Mouse (Mus musculus): Measurements from ENCODE around the gene Slc6a5. TPM values are rescaled to one million over a fixed set of nuclear protein-coding genes. Genes with fewer than 3 reads are reported as not detected.

Slc6a5 gene
- polyA plus RNA-seq, 1 experiment from 2014 or later = 0.08 TPM

- DNase-seq (ENCODE audit: low spot score) = peak; percentile 91
- Histone ChIP-seq H3K9ac (ENCODE audit: low read depth, low read length) (no peak overlapping the region), H3K9me3 (ENCODE audit: control insufficient read depth, low read length) (no peaks in the 10 kb centered on the region), H3K4me1 (ENCODE audit: control insufficient read depth, insufficient read depth, low read length) (no peaks in the 10 kb centered on the region), H3K27ac (replicated peaks; ENCODE audit: low read depth, low read length) (no peak overlapping the region), H3K4me2 (ENCODE audit: low read depth, low read length) (no peak overlapping the region), H3K4me3 (ENCODE audit: low read depth, low read length) (no peak overlapping the region), H3K36me3 (ENCODE audit: control insufficient read depth, insufficient read depth, low read length) (no peaks in the 10 kb centered on the region), H3K27me3 (replicated peaks; ENCODE audit: control insufficient read depth, insufficient read depth, low read length) (peaks cover 100% of the 10 kb centered on the region)
- ATAC-seq (ENCODE audit: low read depth) = no peak
- WGBS = 1% methylated on average over 16 of the region's 16 CpGs
Measured at GRCm38 (mm10) chr7:49910361-49910760, 415 bp downstream of the Slc6a5 start.

GRCm38 (mm10) chr7:49911147-49911946 is 1.4 kb downstream of the Slc6a5 start:
- ATAC-seq (ENCODE audit: low read depth) = no peak
- H3K4me3 ChIP-seq (ENCODE audit: low read depth, low read length) = no peak overlapping the region
- no peaks in the 10 kb centered on the region for H3K4me1 ChIP-seq (ENCODE audit: control insufficient read depth, insufficient read depth, low read length)
- H3K27me3 ChIP-seq (replicated peaks; ENCODE audit: control insufficient read depth, insufficient read depth, low read length) = peaks cover 100% of the 10 kb centered on the region
- WGBS = 4% methylated on average over 23 of the region's 23 CpGs
- H3K4me2 ChIP-seq (ENCODE audit: low read depth, low read length) = no peak overlapping the region
- H3K9me3 ChIP-seq (ENCODE audit: control insufficient read depth, low read length) = no peaks in the 10 kb centered on the region
- no peak overlapping the region for H3K27ac ChIP-seq (replicated peaks; ENCODE audit: low read depth, low read length)
- H3K36me3 ChIP-seq (ENCODE audit: control insufficient read depth, insufficient read depth, low read length) = no peaks in the 10 kb centered on the region
- DNase-seq (ENCODE audit: low spot score) = no peak
- H3K9ac ChIP-seq (ENCODE audit: low read depth, low read length) = no peak overlapping the region

GRCm38 (mm10) chr7:49911947-49912262 is 2.0 kb downstream of the Slc6a5 start:
- Histone ChIP-seq H3K27me3 (replicated peaks; ENCODE audit: control insufficient read depth, insufficient read depth, low read length) (peaks cover 100% of the 10 kb centered on the region), H3K9ac (ENCODE audit: low read depth, low read length) (no peak overlapping the region), H3K36me3 (ENCODE audit: control insufficient read depth, insufficient read depth, low read length) (no peaks in the 10 kb centered on the region), H3K9me3 (ENCODE audit: control insufficient read depth, low read length) (no peaks in the 10 kb centered on the region), H3K4me2 (ENCODE audit: low read depth, low read length) (no peak overlapping the region), H3K4me3 (ENCODE audit: low read depth, low read length) (no peak overlapping the region), H3K4me1 (ENCODE audit: control insufficient read depth, insufficient read depth, low read length) (no peaks in the 10 kb centered on the region), H3K27ac (replicated peaks; ENCODE audit: low read depth, low read length) (no peak overlapping the region)
- ATAC-seq (ENCODE audit: low read depth) = no peak
- DNase-seq (ENCODE audit: low spot score) = no peak
- WGBS = 1% methylated on average over 23 of the region's 26 CpGs

- H3K4me3 ChIP-seq (ENCODE audit: low read depth, low read length) = no peak overlapping the region
- H3K27ac ChIP-seq (replicated peaks; ENCODE audit: low read depth, low read length) = no peak overlapping the region
- no peak for DNase-seq (ENCODE audit: low spot score)
- H3K9ac ChIP-seq (ENCODE audit: low read depth, low read length) = no peak overlapping the region
- H3K9me3 ChIP-seq (ENCODE audit: control insufficient read depth, low read length) = no peaks in the 10 kb centered on the region
- WGBS = 1% methylated on average over 4 of the region's 4 CpGs
- peaks cover 100% of the 10 kb centered on the region for H3K27me3 ChIP-seq (replicated peaks; ENCODE audit: control insufficient read depth, insufficient read depth, low read length)
- ATAC-seq (ENCODE audit: low read depth) = no peak
- no peak overlapping the region for H3K4me2 ChIP-seq (ENCODE audit: low read depth, low read length)
- no peaks in the 10 kb centered on the region for H3K36me3 ChIP-seq (ENCODE audit: control insufficient read depth, insufficient read depth, low read length)
- no peaks in the 10 kb centered on the region for H3K4me1 ChIP-seq (ENCODE audit: control insufficient read depth, insufficient read depth, low read length)
Measured at GRCm38 (mm10) chr7:49913164-49913563, 3.2 kb downstream of the Slc6a5 start.

- Histone ChIP-seq H3K4me1 (ENCODE audit: control insufficient read depth, insufficient read depth, low read length) (no peaks in the 10 kb centered on the region), H3K27ac (replicated peaks; ENCODE audit: low read depth, low read length) (no peak overlapping the region), H3K9me3 (ENCODE audit: control insufficient read depth, low read length) (no peaks in the 10 kb centered on the region), H3K27me3 (replicated peaks; ENCODE audit: control insufficient read depth, insufficient read depth, low read length) (peaks cover 100% of the 10 kb centered on the region), H3K4me3 (ENCODE audit: low read depth, low read length) (no peak overlapping the region), H3K4me2 (ENCODE audit: low read depth, low read length) (no peak overlapping the region), H3K9ac (ENCODE audit: low read depth, low read length) (no peak overlapping the region), H3K36me3 (ENCODE audit: control insufficient read depth, insufficient read depth, low read length) (no peaks in the 10 kb centered on the region)
- ATAC-seq (ENCODE audit: low read depth) (no peak), DNase-seq (ENCODE audit: low spot score) (no peak)
- WGBS = under 1% methylated on average over 5 of the region's 5 CpGs
Measured at GRCm38 (mm10) chr7:49913728-49914328, 3.9 kb downstream of the Slc6a5 start.

- Histone ChIP-seq H3K27me3 (replicated peaks; ENCODE audit: control insufficient read depth, insufficient read depth, low read length) (peaks cover 90% of the 10 kb centered on the region), H3K27ac (replicated peaks; ENCODE audit: low read depth, low read length) (no peak overlapping the region), H3K36me3 (ENCODE audit: control insufficient read depth, insufficient read depth, low read length) (no peaks in the 10 kb centered on the region), H3K9me3 (ENCODE audit: control insufficient read depth, low read length) (peaks cover 3% of the 10 kb centered on the region; the same call in 1 of the 2 replicates), H3K9ac (ENCODE audit: low read depth, low read length) (no peak overlapping the region), H3K4me3 (ENCODE audit: low read depth, low read length) (no peak overlapping the region), H3K4me1 (ENCODE audit: control insufficient read depth, insufficient read depth, low read length) (no peaks in the 10 kb centered on the region), H3K4me2 (ENCODE audit: low read depth, low read length) (no peak overlapping the region)
- ATAC-seq (ENCODE audit: low read depth) (no peak), DNase-seq (ENCODE audit: low spot score) (no peak)
- WGBS = 3% methylated on average over 9 of the region's 9 CpGs
Measured at GRCm38 (mm10) chr7:49914946-49915345, 5.0 kb downstream of the Slc6a5 start.

- no peak for ATAC-seq (ENCODE audit: low read depth)
- H3K9ac ChIP-seq (ENCODE audit: low read depth, low read length) = no peak overlapping the region
- H3K4me1 ChIP-seq (ENCODE audit: control insufficient read depth, insufficient read depth, low read length) = no peaks in the 10 kb centered on the region
- H3K36me3 ChIP-seq (ENCODE audit: control insufficient read depth, insufficient read depth, low read length) = no peaks in the 10 kb centered on the region
- H3K4me2 ChIP-seq (ENCODE audit: low read depth, low read length) = no peak overlapping the region
- H3K27me3 ChIP-seq (replicated peaks; ENCODE audit: control insufficient read depth, insufficient read depth, low read length) = peaks cover 84% of the 10 kb centered on the region
- no peak overlapping the region for H3K4me3 ChIP-seq (ENCODE audit: low read depth, low read length)
- 1% methylated on average over 11 of the region's 11 CpGs for WGBS
- no peak overlapping the region for H3K27ac ChIP-seq (replicated peaks; ENCODE audit: low read depth, low read length)
- DNase-seq (ENCODE audit: low spot score) = no peak
- H3K9me3 ChIP-seq (ENCODE audit: control insufficient read depth, low read length) = peaks cover 3% of the 10 kb centered on the region; the same call in 1 of the 2 replicates
Measured at GRCm38 (mm10) chr7:49915471-49915870, 5.5 kb downstream of the Slc6a5 start.

- no peaks in the 10 kb centered on the region for H3K36me3 ChIP-seq (ENCODE audit: control insufficient read depth, insufficient read depth, low read length)
- peaks cover 44% of the 10 kb centered on the region for H3K27me3 ChIP-seq (replicated peaks; ENCODE audit: control insufficient read depth, insufficient read depth, low read length)
- DNase-seq (ENCODE audit: low spot score) = no peak
- ATAC-seq (ENCODE audit: low read depth) = no peak
- H3K4me2 ChIP-seq (ENCODE audit: low read depth, low read length) = no peak overlapping the region
- peaks cover 3% of the 10 kb centered on the region; the same call in 1 of the 2 replicates for H3K9me3 ChIP-seq (ENCODE audit: control insufficient read depth, low read length)
- H3K27ac ChIP-seq (replicated peaks; ENCODE audit: low read depth, low read length) = no peak overlapping the region
- H3K9ac ChIP-seq (ENCODE audit: low read depth, low read length) = no peak overlapping the region
- H3K4me3 ChIP-seq (ENCODE audit: low read depth, low read length) = no peak overlapping the region
- no peaks in the 10 kb centered on the region for H3K4me1 ChIP-seq (ENCODE audit: control insufficient read depth, insufficient read depth, low read length)
- WGBS = 85% methylated on average over 4 of the region's 4 CpGs
Measured at GRCm38 (mm10) chr7:49919494-49919893, 9.5 kb downstream of the Slc6a5 start.

GRCm38 (mm10) chr7:49920751-49921150 is 10.8 kb downstream of the Slc6a5 start:
- H3K9ac ChIP-seq (ENCODE audit: low read depth, low read length) = no peak overlapping the region
- no peak overlapping the region for H3K27ac ChIP-seq (replicated peaks; ENCODE audit: low read depth, low read length)
- WGBS = 78% methylated on average over 4 of the region's 4 CpGs
- H3K4me2 ChIP-seq (ENCODE audit: low read depth, low read length) = no peak overlapping the region
- no peaks in the 10 kb centered on the region for H3K36me3 ChIP-seq (ENCODE audit: control insufficient read depth, insufficient read depth, low read length)
- DNase-seq (ENCODE audit: low spot score) (no peak), ATAC-seq (ENCODE audit: low read depth) (no peak)
- H3K27me3 ChIP-seq (replicated peaks; ENCODE audit: control insufficient read depth, insufficient read depth, low read length) = peaks cover 31% of the 10 kb centered on the region
- H3K4me3 ChIP-seq (ENCODE audit: low read depth, low read length) = no peak overlapping the region
- peaks cover 3% of the 10 kb centered on the region; the same call in 1 of the 2 replicates for H3K9me3 ChIP-seq (ENCODE audit: control insufficient read depth, low read length)
- no peaks in the 10 kb centered on the region for H3K4me1 ChIP-seq (ENCODE audit: control insufficient read depth, insufficient read depth, low read length)

Measured in embryonic facial prominence, embryonic 14.5 days (tissue).